Mouse (Mus musculus): Measurements from ENCODE around the gene Rsrc2.

The Rsrc2 gene

DNA sequence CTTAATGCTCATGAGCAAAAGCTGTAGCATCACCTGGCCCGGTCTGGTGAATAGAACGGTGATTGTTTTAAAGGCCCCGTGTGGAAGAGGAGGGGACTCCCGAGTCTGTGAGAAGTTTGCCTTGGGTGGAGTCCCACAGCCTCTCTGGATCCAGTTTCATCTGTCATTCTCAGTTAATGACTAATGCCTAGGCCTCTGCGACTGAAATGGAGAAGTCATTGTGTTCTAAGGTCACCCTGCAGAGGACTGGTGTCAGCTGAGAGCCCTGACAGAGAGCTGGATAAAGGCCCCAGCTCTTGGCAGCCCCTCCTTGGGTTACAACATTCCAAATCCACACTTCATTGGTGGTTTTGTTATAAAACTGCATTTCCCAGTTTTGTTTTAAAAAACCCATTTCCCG, 54.7 kb downstream of the Rsrc2 start:
- DNase-seq = no peak

DNA sequence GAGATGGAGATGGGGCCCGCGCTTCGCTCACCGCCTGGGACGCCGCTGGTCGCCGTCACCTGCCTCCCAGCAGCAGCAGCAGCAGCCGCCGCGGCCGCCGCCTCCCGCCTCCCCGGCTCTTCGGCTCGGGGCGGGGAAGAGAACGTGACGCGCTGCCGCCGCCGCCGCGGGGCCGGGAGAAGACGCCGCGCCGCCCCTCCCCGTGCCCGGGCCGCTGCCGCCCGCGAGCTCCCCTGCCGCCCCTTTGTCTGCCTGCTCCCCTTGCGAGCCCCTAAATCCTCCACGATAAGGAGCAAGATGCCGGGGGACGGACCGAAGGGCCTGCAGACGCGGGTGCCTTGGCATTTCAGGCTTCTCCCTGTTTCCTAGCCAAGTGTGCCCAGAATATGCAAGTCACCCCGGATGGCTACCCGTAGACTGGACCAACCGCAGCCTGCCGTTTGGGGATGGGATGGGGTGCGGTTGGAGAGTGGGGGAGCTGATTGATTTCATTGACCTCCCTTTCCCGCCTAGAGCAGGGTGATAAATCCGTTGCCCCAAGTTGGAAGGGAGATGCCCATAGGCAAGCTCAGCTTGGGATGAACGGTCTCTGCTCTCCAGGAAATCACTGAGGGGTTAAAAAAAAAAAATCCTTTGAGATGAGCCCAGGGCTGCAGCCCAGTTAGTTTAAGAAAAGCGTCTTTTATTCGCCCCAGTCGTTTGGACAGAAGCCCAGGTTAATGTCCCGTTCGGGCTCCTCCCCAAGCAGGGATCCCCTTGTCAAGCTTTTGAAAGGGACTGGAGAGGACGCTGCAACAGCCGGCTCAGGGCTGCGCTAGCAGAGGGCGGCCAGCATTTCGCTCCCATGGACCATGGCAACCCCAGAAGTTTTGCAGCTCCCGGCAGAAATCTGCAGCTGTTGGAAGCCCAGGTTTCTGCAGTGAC, 64.7 kb downstream of the Rsrc2 start, which contains the start of gene Clip1:
Gene Clip1, minus strand, starts transcription at position 398 of the 924 bp plus-strand sequence.
- DNase-seq = no peak

DNA sequence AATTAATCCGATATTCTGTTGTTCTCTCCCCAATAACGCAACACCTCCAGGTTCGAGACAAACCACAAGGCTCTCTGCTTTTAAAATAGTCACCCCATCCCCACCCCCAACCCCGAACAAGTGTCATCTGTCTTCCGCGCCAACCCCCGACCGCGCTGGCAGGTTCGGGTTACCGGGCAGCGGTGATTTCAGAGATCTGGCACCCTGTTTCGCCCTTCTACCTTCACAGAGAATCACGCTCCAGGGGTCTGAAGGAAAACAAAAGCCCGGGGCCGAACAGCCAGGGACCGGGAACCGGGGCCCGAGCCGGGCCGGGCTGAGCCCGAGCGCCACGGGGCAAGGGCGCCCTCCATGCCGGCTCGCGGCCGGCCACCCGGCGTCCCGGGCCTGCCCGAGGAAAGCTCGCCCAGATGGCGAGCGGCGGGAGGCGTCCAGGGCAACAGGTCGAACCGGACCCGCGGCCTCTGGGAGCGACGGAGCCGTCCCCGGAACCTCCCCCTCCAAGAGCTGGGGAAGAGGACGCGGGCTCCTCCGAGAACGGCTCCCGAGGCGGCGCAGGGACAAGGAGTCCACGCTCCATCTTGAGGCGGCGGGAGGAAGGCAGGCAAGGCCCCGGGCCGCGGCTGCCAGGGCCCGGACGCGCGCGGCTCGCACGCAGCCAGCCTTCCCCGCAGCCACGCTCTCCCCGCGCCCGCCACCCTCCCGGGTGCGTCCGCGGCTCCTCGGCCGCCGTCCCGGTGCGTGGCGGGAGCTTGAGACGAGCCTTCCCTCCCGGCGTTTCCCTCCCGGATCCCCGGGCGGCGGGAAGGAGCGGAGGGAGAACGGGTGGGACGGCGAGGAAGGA, 65.6 kb downstream of the Rsrc2 start:
- DNase-seq = peak; percentile 71

DNA sequence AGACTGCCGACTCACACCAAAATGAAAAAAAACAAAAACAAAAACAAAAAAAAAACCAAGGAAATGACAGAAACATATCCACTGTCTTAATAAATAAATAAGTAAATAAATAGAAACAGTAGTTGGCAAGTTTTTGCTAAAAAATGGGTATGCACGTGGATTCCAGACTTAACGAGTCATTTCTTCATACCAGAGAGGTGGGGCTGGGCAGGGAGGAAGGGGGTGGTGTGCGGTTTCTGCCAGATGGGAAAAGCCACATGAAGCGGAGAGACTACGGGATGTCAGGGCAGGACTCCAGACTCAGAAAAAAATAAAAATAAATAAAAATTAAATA, 66.2 kb downstream of the Rsrc2 start:
- DNase-seq = no peak

DNA sequence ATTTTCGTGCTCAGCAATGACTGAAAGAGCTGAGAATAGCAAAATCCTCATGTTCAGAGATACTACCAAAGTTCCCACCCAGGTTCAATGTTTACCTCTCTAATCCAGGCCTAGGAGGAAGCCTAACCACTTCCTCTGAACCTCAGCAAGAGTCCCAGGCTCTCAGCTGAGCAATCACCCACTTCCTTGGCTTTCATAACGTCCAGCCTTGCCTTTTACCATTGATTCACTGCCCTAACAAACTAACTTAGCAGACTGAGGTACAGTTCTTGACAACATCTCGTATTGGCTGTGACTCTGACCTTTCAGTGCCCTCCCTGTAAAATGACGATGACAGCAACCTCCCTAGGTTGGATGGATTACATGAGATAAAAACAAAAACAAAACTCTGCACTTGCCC, 66.8 kb downstream of the Rsrc2 start:
- peak; percentile 21 for DNase-seq

DNA sequence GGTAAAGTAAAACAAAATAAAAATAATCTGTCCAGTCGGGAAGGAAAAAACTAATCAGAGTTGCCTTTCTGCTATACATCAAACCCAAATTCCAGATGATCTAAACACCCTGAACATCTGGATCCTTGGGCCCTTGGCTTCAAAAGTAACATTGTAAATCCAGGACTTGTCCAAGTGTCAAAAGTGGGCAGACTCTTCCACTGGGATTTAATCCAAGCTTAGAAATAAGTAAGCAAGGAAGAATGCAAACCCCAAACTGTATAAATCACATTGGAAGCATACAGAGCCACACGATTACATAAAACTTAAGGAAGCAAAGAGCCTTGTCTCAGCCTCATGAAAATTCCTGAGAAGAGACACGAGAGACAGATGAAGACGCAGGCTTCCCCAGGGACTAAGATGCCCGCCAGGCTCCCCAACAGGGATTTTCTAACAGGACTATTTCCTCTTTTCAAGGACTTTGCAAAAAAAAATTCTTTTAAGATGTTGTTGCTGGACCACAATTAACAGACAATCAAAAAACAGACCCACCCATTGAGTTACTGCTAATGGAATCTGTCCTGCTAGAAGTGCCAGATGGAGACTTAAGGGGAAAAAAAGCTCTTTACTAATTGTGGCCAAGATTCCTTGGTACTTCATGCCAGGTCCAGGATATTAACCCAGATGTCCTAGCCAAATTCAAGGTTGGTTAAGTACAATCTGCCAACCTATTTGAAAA, 69.5 kb downstream of the Rsrc2 start:
- DNase-seq = no peak

DNA sequence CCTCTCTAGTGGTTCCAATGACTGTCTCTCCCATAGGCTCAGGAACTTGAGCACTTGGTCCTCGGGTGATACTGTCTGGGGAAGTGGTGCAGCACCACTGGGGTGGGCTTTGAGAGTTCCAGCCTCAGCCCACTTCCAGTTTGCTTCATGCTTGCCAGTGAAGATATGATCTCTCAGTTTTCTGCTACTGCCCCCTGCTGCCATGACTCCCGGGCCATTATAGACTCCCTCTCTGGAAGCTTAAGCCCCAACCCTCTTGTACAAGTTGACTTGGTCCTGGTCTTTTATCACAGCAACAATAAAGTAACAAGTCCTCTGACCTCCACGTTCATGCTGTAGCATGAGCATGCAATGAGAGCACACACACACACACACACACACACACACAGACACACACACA, 70.1 kb downstream of the Rsrc2 start:
- peak; percentile 13 for DNase-seq
